Mouse (Mus musculus) ES-Bruce4 (cell line): ENCODE results near the gene Esrrg. TPM values are rescaled to one million over a fixed set of nuclear protein-coding genes. Genes with fewer than 3 reads are reported as not detected.

ENCODE experiments used
- H3K27ac ChIP-seq: 2 replicates; pipeline ENCODE4 v1.5.1; 2012; ENCODE audit warnings: low read length, inconsistent platforms; ENCODE audit not compliant: insufficient read depth
- H3K27me3 ChIP-seq: 2 replicates; pipeline ENCODE4 v1.6.1; 2012; ENCODE audit warnings: mild to moderate bottlenecking, low read length, inconsistent platforms; ENCODE audit not compliant: control insufficient read depth, poor library complexity, insufficient read depth, severe bottlenecking
- H3K36me3 ChIP-seq: 2 replicates; pipeline ENCODE4 v1.6.1; 2012; ENCODE audit warnings: inconsistent platforms, mild to moderate bottlenecking, low read length, moderate library complexity; ENCODE audit not compliant: control insufficient read depth, poor library complexity, insufficient read depth, severe bottlenecking
- H3K4me1 ChIP-seq: one replicate; pipeline ENCODE4 v1.8.1; 2011; ENCODE audit warnings: low read length; ENCODE audit not compliant: control insufficient read depth, insufficient read depth
- H3K4me3 ChIP-seq: 2 replicates; pipeline ENCODE4 v1.5.1; 2011; ENCODE audit warnings: low read depth, mild to moderate bottlenecking, low read length
- H3K9ac ChIP-seq: 2 replicates; pipeline ENCODE4 v1.6.1; 2012; ENCODE audit warnings: low read depth, mild to moderate bottlenecking, inconsistent platforms; ENCODE audit not compliant: poor library complexity, severe bottlenecking
- H3K9me3 ChIP-seq: replicated peaks from 2 replicates; pipeline ENCODE4 v1.6.1; 2012; ENCODE audit warnings: mild to moderate bottlenecking, low read length, inconsistent platforms; ENCODE audit not compliant: control insufficient read depth, poor library complexity, insufficient read depth, severe bottlenecking
- CTCF ChIP-seq: IDR thresholded peaks from one replicate; pipeline ENCODE4 v1.8.1; 2011; ENCODE audit warnings: low read depth, low read length
- EP300 ChIP-seq: IDR thresholded peaks from 2 replicates; pipeline ENCODE4 v1.6.1; 2011; ENCODE audit warnings: low read depth, low read length; ENCODE audit not compliant: insufficient read depth
- POLR2A ChIP-seq: IDR thresholded peaks from one replicate; pipeline ENCODE4 v1.8.1; 2011; ENCODE audit warnings: low read length; ENCODE audit not compliant: insufficient read depth
- polyA plus RNA-seq: library from polyadenylated mRNA; stranded (reverse); fragments of >200 nt; gene quantifications from 2 replicates; pipeline ENCODE4 v1.2.4, GENCODE M21; 2011; ENCODE audit warnings: low read depth; ENCODE audit not compliant: missing spikeins, insufficient read depth, insufficient read length

Gene Esrrg
- polyA plus RNA-seq, 1 experiment = not detected

DNA sequence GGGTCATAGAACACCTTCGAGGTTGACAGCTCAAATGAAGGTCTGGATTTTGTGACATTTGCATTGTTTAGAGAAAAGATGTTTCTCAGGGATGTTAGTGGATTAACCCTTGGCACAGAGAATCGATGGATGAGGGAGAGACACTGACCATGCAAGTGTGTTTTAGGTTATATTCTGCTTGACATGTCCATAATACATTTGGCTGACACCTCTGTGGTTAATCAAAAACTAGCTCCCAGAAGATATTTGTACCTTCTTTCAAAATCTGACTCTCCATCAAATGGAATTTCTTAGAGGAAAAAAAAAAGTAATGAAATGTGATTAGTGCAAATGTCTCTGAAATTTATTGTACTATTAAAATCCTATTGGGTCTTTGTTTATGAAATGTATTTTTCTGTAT lies 158.8 kb downstream of the Esrrg start:
- Histone ChIP-seq H3K27ac (no peak overlapping the region), H3K27me3 (no peaks in the 10 kb centered on the region), H3K4me3 (no peak overlapping the region), H3K9ac (no peak overlapping the region), H3K36me3 (no peaks in the 10 kb centered on the region), H3K4me1 (no peaks in the 10 kb centered on the region), H3K9me3 (no peaks in the 10 kb centered on the region)
- TF ChIP-seq EP300 = no peak
- no peak for TF ChIP-seq POLR2A
- TF ChIP-seq CTCF = no peak

DNA sequence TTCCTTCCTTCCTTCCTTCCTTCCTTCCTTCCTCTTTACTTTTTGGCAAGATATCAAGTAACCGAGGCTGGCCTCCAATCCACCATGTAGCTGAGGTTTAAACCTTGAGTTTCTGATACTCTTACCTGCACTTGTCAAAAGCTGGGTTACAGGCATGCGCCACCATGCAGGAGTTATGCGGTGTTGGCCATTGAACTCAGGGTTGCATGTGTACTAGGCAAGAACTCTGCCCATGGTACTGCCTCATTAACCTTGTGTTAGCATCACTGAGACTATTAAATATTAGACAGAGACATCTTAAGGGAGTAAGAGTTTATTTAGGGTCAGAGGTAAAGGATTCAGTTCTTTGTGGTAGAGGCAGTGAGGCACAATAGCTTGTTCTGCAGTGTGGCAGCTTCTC lies 161.6 kb downstream of the Esrrg start:
- H3K27ac ChIP-seq = no peak overlapping the region
- no peak overlapping the region for H3K9ac ChIP-seq
- TF ChIP-seq CTCF (no peak), EP300 (no peak), POLR2A (no peak)

DNA sequence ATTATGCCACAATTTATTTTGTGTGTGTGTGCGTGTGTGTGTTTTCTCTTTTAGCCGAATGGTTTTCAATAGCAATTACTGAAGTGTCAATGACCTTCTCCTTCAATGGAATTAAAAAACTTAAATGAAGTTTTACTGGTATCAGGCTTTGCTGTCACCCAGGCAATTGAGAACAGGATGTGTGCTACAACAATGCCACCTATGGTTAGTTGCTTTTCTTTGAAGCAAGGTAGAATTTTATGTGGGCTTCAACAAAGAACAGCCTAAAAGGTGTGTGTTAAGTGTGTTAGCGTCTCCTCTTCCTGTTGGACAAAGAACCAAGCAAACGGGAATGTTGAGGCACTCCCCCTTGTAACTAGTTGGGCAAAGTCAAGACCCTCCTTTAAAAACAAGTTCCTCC lies 162.5 kb downstream of the Esrrg start:
- no peak overlapping the region for H3K9ac ChIP-seq
- no peaks in the 10 kb centered on the region for H3K9me3 ChIP-seq
- no peaks in the 10 kb centered on the region for H3K36me3 ChIP-seq
- H3K27ac ChIP-seq = no peak overlapping the region
- no peaks in the 10 kb centered on the region for H3K4me1 ChIP-seq
- H3K27me3 ChIP-seq = no peaks in the 10 kb centered on the region
- TF ChIP-seq CTCF = no peak
- no peak overlapping the region for H3K4me3 ChIP-seq

More for the DNA sequence above, 161.6 kb downstream of the Esrrg start:
- no peaks in the 10 kb centered on the region for H3K9me3 ChIP-seq
- H3K36me3 ChIP-seq = no peaks in the 10 kb centered on the region
- no peak overlapping the region for H3K4me3 ChIP-seq
- no peaks in the 10 kb centered on the region for H3K27me3 ChIP-seq
- H3K4me1 ChIP-seq = no peaks in the 10 kb centered on the region

DNA sequence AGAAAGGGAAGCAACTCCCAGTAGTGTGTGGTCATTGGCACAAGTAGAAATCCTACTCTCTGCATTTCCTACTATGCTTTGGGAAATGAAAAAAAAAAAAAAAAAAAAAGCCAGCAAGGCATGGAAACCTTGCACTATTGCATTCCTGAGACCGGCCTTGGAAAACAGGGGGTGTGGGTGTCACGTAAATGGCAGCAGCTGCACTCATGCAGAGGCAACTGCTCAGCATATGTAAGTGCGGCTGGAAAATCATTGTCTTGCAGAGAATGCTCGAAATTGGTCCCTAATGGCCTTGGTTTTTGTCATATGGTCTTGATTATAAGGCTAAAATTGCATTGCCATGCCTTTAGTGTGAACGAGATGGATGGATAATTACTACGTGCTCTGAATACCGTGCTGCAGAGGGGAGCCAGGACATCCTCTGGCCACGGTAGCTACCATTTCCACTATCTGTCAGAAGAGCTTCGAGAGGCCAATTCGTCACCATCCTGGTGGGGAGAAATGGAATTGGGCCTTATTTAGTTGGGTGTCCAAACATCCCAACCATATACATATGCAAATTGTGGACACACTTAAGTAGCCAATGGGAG lies 171.1 kb downstream of the Esrrg start:
- Histone ChIP-seq H3K36me3 (no peaks in the 10 kb centered on the region), H3K27me3 (no peaks in the 10 kb centered on the region), H3K9me3 (no peaks in the 10 kb centered on the region), H3K4me1 (no peaks in the 10 kb centered on the region), H3K27ac (no peak overlapping the region), H3K4me3 (no peak overlapping the region), H3K9ac (no peak overlapping the region)
- TF ChIP-seq POLR2A = no peak
- TF ChIP-seq CTCF = no peak
- no peak for TF ChIP-seq EP300

DNA sequence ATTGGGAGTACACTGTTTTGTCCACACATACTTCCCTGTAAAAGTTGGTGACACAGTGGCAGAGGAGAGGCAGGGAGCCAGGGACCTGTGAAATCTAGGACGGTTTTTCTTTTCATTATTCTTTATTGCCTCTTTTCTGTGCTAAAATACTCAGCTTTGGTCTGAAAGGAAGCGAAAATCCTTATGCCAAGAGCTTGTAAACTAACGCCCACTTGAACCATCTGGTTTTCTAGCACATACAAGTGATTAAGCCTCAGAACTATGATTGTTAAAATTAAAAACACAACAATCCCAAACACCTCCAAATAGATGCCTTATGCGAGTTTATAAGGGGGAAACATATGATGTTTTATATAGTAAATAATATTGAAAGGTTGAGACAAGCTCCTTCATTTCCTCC lies 176.6 kb downstream of the Esrrg start:
- H3K27ac ChIP-seq = no peak overlapping the region

DNA sequence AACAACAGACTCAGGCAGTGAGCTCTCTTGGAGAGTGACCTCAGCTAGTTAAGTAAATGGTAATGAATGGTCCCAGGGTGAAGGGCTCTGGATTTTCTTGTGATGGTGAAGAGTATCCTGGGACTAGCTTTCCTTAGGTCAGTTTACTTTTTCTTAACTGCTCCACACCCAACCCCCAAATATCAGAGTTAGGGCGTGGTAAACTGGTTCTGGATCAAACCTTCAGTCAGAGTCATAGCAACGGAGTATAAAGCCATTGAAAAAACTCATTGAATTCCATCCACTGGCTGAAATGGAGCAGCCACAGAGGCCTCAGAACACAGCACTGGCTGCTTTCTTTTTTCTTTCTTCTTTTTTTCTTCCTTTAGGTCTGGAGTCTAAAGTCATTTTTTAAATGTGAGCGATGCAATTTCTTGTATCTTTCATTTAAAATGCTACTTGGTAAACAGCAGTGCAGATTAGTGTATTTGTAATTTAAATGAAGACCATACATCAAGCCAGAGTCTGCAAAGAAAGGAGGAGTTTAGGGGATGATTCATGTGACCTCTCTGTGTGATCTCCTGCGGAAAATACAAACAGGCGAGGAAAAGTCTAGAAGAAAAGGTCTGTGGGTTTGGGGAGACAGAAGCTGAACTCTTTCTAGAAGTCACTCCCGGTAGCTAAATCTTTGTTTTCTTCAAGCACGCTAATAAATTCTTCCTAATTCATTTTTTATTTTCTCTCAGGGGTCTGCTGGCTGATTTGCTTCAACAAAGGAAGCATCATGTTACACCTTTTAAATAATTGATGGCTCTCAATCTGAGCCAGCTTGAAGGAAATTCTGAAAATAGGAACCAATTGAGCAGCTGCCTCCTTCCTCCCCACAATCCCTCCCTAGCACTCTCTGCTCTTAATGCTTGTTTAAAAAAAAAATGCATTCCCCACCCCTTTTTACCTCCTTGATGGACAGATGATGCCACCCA lies 178.7 kb downstream of the Esrrg start:
- Histone ChIP-seq H3K9ac (no peak overlapping the region), H3K4me1 (no peaks in the 10 kb centered on the region), H3K27me3 (no peaks in the 10 kb centered on the region), H3K36me3 (no peaks in the 10 kb centered on the region), H3K27ac (no peak overlapping the region), H3K4me3 (no peak overlapping the region), H3K9me3 (no peaks in the 10 kb centered on the region)
- no peak for TF ChIP-seq CTCF

More for the DNA sequence above, 176.6 kb downstream of the Esrrg start:
- H3K4me3 ChIP-seq = no peak overlapping the region
- TF ChIP-seq CTCF = no peak
- TF ChIP-seq POLR2A = no peak
- TF ChIP-seq EP300 = no peak
- H3K36me3 ChIP-seq = no peaks in the 10 kb centered on the region
- no peaks in the 10 kb centered on the region for H3K27me3 ChIP-seq
- H3K9me3 ChIP-seq = no peaks in the 10 kb centered on the region
- no peaks in the 10 kb centered on the region for H3K4me1 ChIP-seq
- no peak overlapping the region for H3K9ac ChIP-seq
